Comparison of ENCODE assay signal across 8 mouse cellular contexts in the genomic region with DNA sequence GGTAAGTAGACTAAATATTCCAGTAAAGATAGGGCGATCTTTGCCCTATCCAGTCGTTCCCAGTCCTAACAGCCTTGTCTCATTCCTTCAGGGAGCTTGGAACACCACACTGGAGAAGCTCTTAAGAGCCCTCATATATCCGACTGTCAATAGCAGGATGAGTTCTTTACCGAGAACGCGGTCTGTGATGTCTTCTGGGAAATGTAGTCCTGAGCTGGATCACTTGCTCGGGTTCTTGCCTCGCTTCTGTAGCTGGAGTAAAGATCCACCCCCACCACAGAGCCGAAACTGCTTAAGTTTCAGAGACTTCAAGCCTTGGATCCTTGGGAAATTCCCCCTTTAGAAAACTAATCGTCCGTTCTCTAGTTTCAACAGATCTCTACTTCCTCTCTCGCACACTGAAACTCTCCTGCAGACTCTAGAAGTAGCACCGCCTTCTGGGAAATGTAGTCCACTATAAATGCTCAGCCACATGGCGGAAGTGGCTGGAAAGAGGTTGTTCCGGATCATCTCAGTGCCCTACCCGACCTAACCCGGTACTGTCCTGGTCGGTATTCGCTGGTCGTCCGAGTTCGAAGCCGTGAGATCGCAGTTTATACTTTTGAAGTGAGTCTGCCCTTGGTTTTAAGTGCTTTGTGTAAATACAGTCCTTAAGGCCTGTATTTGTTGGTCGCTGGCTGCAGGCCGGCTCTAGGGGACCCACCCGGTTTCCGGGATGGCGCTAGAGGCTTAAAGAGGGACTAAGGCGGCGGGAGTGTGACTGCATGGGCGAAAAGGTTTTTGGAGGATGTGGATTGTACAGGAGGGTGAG. TPM values are rescaled to one million over a fixed set of nuclear protein-coding genes. Genes with fewer than 3 reads are reported as not detected.
DNase-seq lines count a peak whose midpoint lies in the region; ATAC-seq and TF ChIP-seq lines count a peak whose summit lies in the region.

Zfp84 (plus strand) TSS at position 463 of the 811 bp plus-strand sequence.

- peak within 1 kb of the TSS; percentile 78 for H3K4me2 ChIP-seq in embryonic facial prominence, embryonic 15.5 days (replicated peaks)
- H3K4me2 ChIP-seq in limb, embryonic 14.5 days (replicated peaks; ENCODE audit: low read depth, low read length, severe bottlenecking): peak within 1 kb of the TSS; percentile 82
- H3K4me2 ChIP-seq in midbrain, postnatal 0 days (ENCODE audit: low read depth, low read length, poor library complexity, severe bottlenecking): peak within 1 kb of the TSS; percentile 68

- no peaks in the 10 kb centered on the region for H3K27me3 ChIP-seq in embryonic facial prominence, embryonic 15.5 days
- no peaks in the 10 kb centered on the region for H3K27me3 ChIP-seq in limb, embryonic 14.5 days (ENCODE audit: control insufficient read depth, insufficient read depth, low read length)
- H3K27me3 ChIP-seq in midbrain, postnatal 0 days (ENCODE audit: insufficient read depth, low read length): no peaks in the 10 kb centered on the region

- under 1% methylated on average over 32 of the region's 32 CpGs for WGBS in embryonic facial prominence, embryonic 15.5 days
- under 1% methylated on average over 32 of the region's 32 CpGs for WGBS in limb, embryonic 14.5 days
- under 1% methylated on average over 32 of the region's 32 CpGs for WGBS in midbrain, postnatal 0 days

- no peaks in the 10 kb centered on the region for H3K9me3 ChIP-seq in embryonic facial prominence, embryonic 15.5 days (replicated peaks)
- H3K9me3 ChIP-seq in limb, embryonic 14.5 days (ENCODE audit: control insufficient read depth, low read length): no peaks in the 10 kb centered on the region
- no peaks in the 10 kb centered on the region for H3K9me3 ChIP-seq in midbrain, postnatal 0 days (ENCODE audit: low read length)

- H3K27ac ChIP-seq in embryonic facial prominence, embryonic 15.5 days (replicated peaks): peak within 1 kb of the TSS; percentile 97
- H3K27ac ChIP-seq in limb, embryonic 14.5 days (replicated peaks; ENCODE audit: low read depth, low read length): peak within 1 kb of the TSS; percentile 82
- peak within 1 kb of the TSS; percentile 75 for H3K27ac ChIP-seq in midbrain, postnatal 0 days (ENCODE audit: low read depth, low read length)

- no peak; the same call in 1 of the 2 replicates for TF ChIP-seq CTCF in midbrain, postnatal 0 days (IDR thresholded peaks at IDR 0.05)

- peak; percentile 22; the same call in 1 of the 2 replicates for TF ChIP-seq POLR2A in limb, embryonic 14.5 days (IDR thresholded peaks at IDR 0.05; ENCODE audit: borderline replicate concordance, extremely low read depth, insufficient read depth, insufficient read length)

- H3K9ac ChIP-seq in embryonic facial prominence, embryonic 15.5 days: peak within 1 kb of the TSS; percentile 58
- H3K9ac ChIP-seq in limb, embryonic 14.5 days (ENCODE audit: low read depth, low read length, severe bottlenecking): peak within 1 kb of the TSS; percentile 65
- peak within 1 kb of the TSS; percentile 75 for H3K9ac ChIP-seq in midbrain, postnatal 0 days (replicated peaks; ENCODE audit: low read length, poor library complexity, severe bottlenecking)

- H3K4me1 ChIP-seq in embryonic facial prominence, embryonic 15.5 days: peaks cover 21% of the 10 kb centered on the region
- H3K4me1 ChIP-seq in limb, embryonic 14.5 days (ENCODE audit: control insufficient read depth, insufficient read depth, low read length): peaks cover 4% of the 10 kb centered on the region
- peaks cover 5% of the 10 kb centered on the region for H3K4me1 ChIP-seq in midbrain, postnatal 0 days (ENCODE audit: insufficient read depth, low read length)

- H3K4me3 ChIP-seq in embryonic facial prominence, embryonic 15.5 days (replicated peaks): peak within 1 kb of the TSS; percentile 67
- peak within 1 kb of the TSS; percentile 63 for H3K4me3 ChIP-seq in limb, embryonic 14.5 days (replicated peaks; ENCODE audit: low read length)
- H3K4me3 ChIP-seq in midbrain, postnatal 0 days (ENCODE audit: low read depth, low read length): peak within 1 kb of the TSS; percentile 67

- H3K36me3 ChIP-seq in embryonic facial prominence, embryonic 15.5 days: peaks cover 14% of the 10 kb centered on the region
- H3K36me3 ChIP-seq in limb, embryonic 14.5 days (ENCODE audit: control insufficient read depth, insufficient read depth, low read length): peaks cover 23% of the 10 kb centered on the region
- H3K36me3 ChIP-seq in midbrain, postnatal 0 days (ENCODE audit: insufficient read depth, low read length): peaks cover 3% of the 10 kb centered on the region

- ATAC-seq in embryonic facial prominence, embryonic 15.5 days (ENCODE audit: insufficient number of reproducible peaks, low FRiP score, low TSS enrichment, low read depth): peak; percentile 94
- peak; percentile 94 for ATAC-seq in limb, embryonic 14.5 days (ENCODE audit: low FRiP score, low read depth)
- peak; percentile 93 for ATAC-seq in midbrain, postnatal 0 days (ENCODE audit: low FRiP score)

- DNase-seq in 416B (ENCODE audit: low read depth): peak; percentile 97
- peak; percentile 27 to 72 for DNase-seq in adrenal gland, postnatal 4 days (ENCODE audit: low spot score in 2 of 2)
- peak; percentile 97 for DNase-seq in heart, adult 8-10 months (ENCODE audit: low spot score)
- DNase-seq in kidney, adult 9 months: peak; percentile 97
- DNase-seq in limb, embryonic 14.5 days (ENCODE audit: low spot score): peak; percentile 95
- DNase-seq in midbrain, postnatal 0 days (ENCODE audit: low spot score): peak; percentile 97
- DNase-seq in spleen, postnatal 14 days (ENCODE audit: low spot score in 2 of 2): peak; percentile 55 to 76

RNA-seq across cellular contexts. Expression of gene Zfp84, which starts in this region (rescaled TPM):
- total RNA-seq in adrenal gland, postnatal 4 days (2021): 10 to 100 TPM; 14.3 TPM
- 13.1 and 14.7 TPM in 2 replicates for polyA plus RNA-seq in embryonic facial prominence, embryonic 15.5 days (2015; fragmentation: Nextera tagmentation; extraction: Ambion mirVana)
- total RNA-seq in heart, adult 8-10 months (2022): 10 to 100 TPM in 3 of 4 experiments, 1 to 10 TPM in 1; 9.9 to 12.2 (median 10.7) TPM
- 9.7 and 11.6 TPM in 2 replicates for polyA plus RNA-seq in limb, embryonic 14.5 days (2012; rRNA removed)
- polyA plus RNA-seq in limb, embryonic 14.5 days (2014; fragmentation: Nextera tagmentation; extraction: Ambion mirVana): 14.0 and 15.8 TPM in 2 replicates
- 11.8 and 13.9 TPM in 2 replicates for total RNA-seq in midbrain, postnatal 0 days (2014; rRNA removed)
- 5.9 and 6.8 TPM in 2 replicates for polyA plus RNA-seq in midbrain, postnatal 0 days (2015; fragmentation: Nextera tagmentation; extraction: Ambion mirVana)

Comparison
In these comparisons a context has a peak if more than half of its experiments do, and no peak if none do; other contexts are left out.
1. Peak in every context shown above with its lines: DNase-seq, ATAC-seq, H3K4me3 ChIP-seq and H3K27ac ChIP-seq.